Comparison of ENCODE assay signal across 24 mouse cellular contexts in genomic region chr2:112819059-112819458, GRCm38 (mm10).
DNase-seq lines count a peak whose midpoint lies in the region; ATAC-seq and TF ChIP-seq lines count a peak whose summit lies in the region.
"Had no signal": no experiment of that assay in that cellular context is flagged by ENCODE, and none has a peak within 500 bp of the region (broad histone marks: within the 10 kb centered on the region; RNA-seq: fewer than 3 reads in every experiment).

No protein-coding gene starts in this region.

- H3K9ac ChIP-seq in midbrain, postnatal 0 days (replicated peaks; ENCODE audit: low read length, poor library complexity, severe bottlenecking) = no peak overlapping the region
- H3K9ac ChIP-seq in midbrain, embryonic 14.5 days (replicated peaks; ENCODE audit: low read length) = no peak overlapping the region
- H3K9ac ChIP-seq in hindbrain, embryonic 15.5 days = no peak overlapping the region
- no peak overlapping the region for H3K9ac ChIP-seq in hindbrain, postnatal 0 days (replicated peaks; ENCODE audit: low read length)
- no peak overlapping the region for H3K9ac ChIP-seq in neural tube, embryonic 15.5 days (replicated peaks)
- H3K9ac ChIP-seq: embryonic facial prominence, embryonic 12.5 days; embryonic facial prominence, embryonic 15.5 days; heart, embryonic 12.5 days; heart, embryonic 15.5 days; intestine, embryonic 15.5 days had no signal

- H3K4me2 ChIP-seq in midbrain, postnatal 0 days (ENCODE audit: low read depth, low read length, poor library complexity, severe bottlenecking) = no peak overlapping the region
- H3K4me2 ChIP-seq in midbrain, embryonic 14.5 days (ENCODE audit: low read length) = no peak overlapping the region
- no peak overlapping the region for H3K4me2 ChIP-seq in hindbrain, embryonic 15.5 days
- no peak overlapping the region for H3K4me2 ChIP-seq in hindbrain, postnatal 0 days (ENCODE audit: low read depth, low read length)
- no peak overlapping the region for H3K4me2 ChIP-seq in neural tube, embryonic 15.5 days
- H3K4me2 ChIP-seq: embryonic facial prominence, embryonic 12.5 days; embryonic facial prominence, embryonic 15.5 days; heart, embryonic 12.5 days; heart, embryonic 15.5 days; intestine, embryonic 15.5 days had no signal

- TF ChIP-seq CTCF in midbrain, postnatal 0 days (IDR thresholded peaks at IDR 0.05) = no peak
- no peak for TF ChIP-seq CTCF in hindbrain, postnatal 0 days (IDR thresholded peaks at IDR 0.05; ENCODE audit: low read depth)

- H3K36me3 ChIP-seq in midbrain, postnatal 0 days (ENCODE audit: insufficient read depth, low read length) = no peaks in the 10 kb centered on the region
- no peaks in the 10 kb centered on the region for H3K36me3 ChIP-seq in midbrain, embryonic 14.5 days (ENCODE audit: control insufficient read depth, insufficient read depth, low read length)
- no peaks in the 10 kb centered on the region for H3K36me3 ChIP-seq in hindbrain, embryonic 15.5 days
- no peaks in the 10 kb centered on the region for H3K36me3 ChIP-seq in hindbrain, postnatal 0 days (ENCODE audit: insufficient read depth, low read length)
- no peaks in the 10 kb centered on the region for H3K36me3 ChIP-seq in neural tube, embryonic 15.5 days
- H3K36me3 ChIP-seq: embryonic facial prominence, embryonic 12.5 days; embryonic facial prominence, embryonic 15.5 days; heart, embryonic 12.5 days; heart, embryonic 15.5 days; intestine, embryonic 15.5 days had no signal

- WGBS in midbrain, postnatal 0 days = 80% methylated on average over 2 of the region's 2 CpGs
- WGBS in midbrain, embryonic 14.5 days = 71% methylated on average over 2 of the region's 2 CpGs
- 41% methylated on average over 2 of the region's 2 CpGs for WGBS in hindbrain, embryonic 15.5 days
- WGBS in hindbrain, postnatal 0 days = 32% methylated on average over 2 of the region's 2 CpGs
- WGBS in neural tube, embryonic 15.5 days = 34% methylated on average over 2 of the region's 2 CpGs

- 0 out of 2 replicates have a peak, but pooled peaks cover 3% of the 10 kb centered on the region for H3K4me1 ChIP-seq in midbrain, postnatal 0 days (ENCODE audit: insufficient read depth, low read length)
- no peaks in the 10 kb centered on the region for H3K4me1 ChIP-seq in midbrain, embryonic 14.5 days (ENCODE audit: control insufficient read depth, insufficient read depth, low read length)
- no peaks in the 10 kb centered on the region for H3K4me1 ChIP-seq in hindbrain, embryonic 15.5 days (replicated peaks)
- no peaks in the 10 kb centered on the region for H3K4me1 ChIP-seq in hindbrain, postnatal 0 days (ENCODE audit: insufficient read depth, low read length)
- no peaks in the 10 kb centered on the region for H3K4me1 ChIP-seq in neural tube, embryonic 15.5 days
- H3K4me1 ChIP-seq: embryonic facial prominence, embryonic 12.5 days; embryonic facial prominence, embryonic 15.5 days; heart, embryonic 12.5 days; heart, embryonic 15.5 days; intestine, embryonic 15.5 days had no signal

- no peaks in the 10 kb centered on the region for H3K27me3 ChIP-seq in midbrain, postnatal 0 days (ENCODE audit: insufficient read depth, low read length)
- no peaks in the 10 kb centered on the region for H3K27me3 ChIP-seq in midbrain, embryonic 14.5 days (ENCODE audit: control insufficient read depth, insufficient read depth, low read length)
- H3K27me3 ChIP-seq in hindbrain, embryonic 15.5 days = no peaks in the 10 kb centered on the region
- no peaks in the 10 kb centered on the region for H3K27me3 ChIP-seq in hindbrain, postnatal 0 days (ENCODE audit: insufficient read depth, low read length)
- H3K27me3 ChIP-seq in neural tube, embryonic 15.5 days (replicated peaks) = no peaks in the 10 kb centered on the region
- H3K27me3 ChIP-seq: embryonic facial prominence, embryonic 12.5 days; embryonic facial prominence, embryonic 15.5 days; heart, embryonic 12.5 days; heart, embryonic 15.5 days; intestine, embryonic 15.5 days had no signal

- no peak for ATAC-seq in midbrain, postnatal 0 days (ENCODE audit: low FRiP score)
- no peak for ATAC-seq in midbrain, embryonic 14.5 days (ENCODE audit: low FRiP score, low TSS enrichment)
- ATAC-seq in hindbrain, embryonic 15.5 days (ENCODE audit: low FRiP score, low read depth) = 0 out of 2 replicates have a peak, but pooled peaks have one; percentile 42
- 0 out of 2 replicates have a peak, but pooled peaks have one; percentile 29 for ATAC-seq in hindbrain, postnatal 0 days
- ATAC-seq in neural tube, embryonic 15.5 days (ENCODE audit: low FRiP score) = 0 out of 2 replicates have a peak, but pooled peaks have one; percentile 26
- ATAC-seq: CD4-positive, CD25-positive, alpha-beta regulatory T cell, adult 4 months; forebrain, embryonic 14.5 days; intestine, embryonic 15.5 days had no signal

- H3K9me3 ChIP-seq in midbrain, postnatal 0 days (ENCODE audit: low read length) = no peaks in the 10 kb centered on the region
- no peaks in the 10 kb centered on the region for H3K9me3 ChIP-seq in midbrain, embryonic 14.5 days (ENCODE audit: control insufficient read depth, low read length)
- H3K9me3 ChIP-seq in hindbrain, embryonic 15.5 days = no peaks in the 10 kb centered on the region
- no peaks in the 10 kb centered on the region for H3K9me3 ChIP-seq in hindbrain, postnatal 0 days (ENCODE audit: low read length)
- H3K9me3 ChIP-seq in neural tube, embryonic 15.5 days (replicated peaks) = no peaks in the 10 kb centered on the region
- H3K9me3 ChIP-seq: embryonic facial prominence, embryonic 12.5 days; embryonic facial prominence, embryonic 15.5 days; heart, embryonic 12.5 days; heart, embryonic 15.5 days; intestine, embryonic 15.5 days had no signal

- no peak overlapping the region for H3K4me3 ChIP-seq in midbrain, postnatal 0 days (ENCODE audit: low read depth, low read length)
- no peak overlapping the region for H3K4me3 ChIP-seq in midbrain, embryonic 14.5 days (replicated peaks; ENCODE audit: low read depth, low read length)
- H3K4me3 ChIP-seq in hindbrain, embryonic 15.5 days = no peak overlapping the region
- H3K4me3 ChIP-seq in hindbrain, postnatal 0 days (ENCODE audit: low read length) = no peak overlapping the region
- H3K4me3 ChIP-seq in neural tube, embryonic 15.5 days (replicated peaks) = no peak overlapping the region
- H3K4me3 ChIP-seq: embryonic facial prominence, embryonic 12.5 days; embryonic facial prominence, embryonic 15.5 days; heart, embryonic 12.5 days; heart, embryonic 15.5 days; intestine, embryonic 15.5 days had no signal

- DNase-seq in midbrain, postnatal 0 days (ENCODE audit: low spot score) = peak; percentile 39
- no peak for DNase-seq in midbrain, embryonic 14.5 days
- DNase-seq in hindbrain, postnatal 0 days (ENCODE audit: low spot score) = peak; percentile 38
- no peak for DNase-seq in lung, postnatal 4 days
- no peak for DNase-seq in urinary bladder, postnatal 4 days (ENCODE audit: low spot score in 2 of 2)
- DNase-seq: adrenal gland, adult 2 months; adrenal gland, postnatal 14 days; cerebellum, adult 11 months; cerebellum, adult 2 months; cerebellum, adult 9-11 months; cerebellum, postnatal 25 days; gastrocnemius, postnatal 25 days; heart, adult 18-20 months; heart, postnatal 10 days; heart, postnatal 4 days had no signal

- H3K27ac ChIP-seq in midbrain, postnatal 0 days (ENCODE audit: low read depth, low read length) = no peak overlapping the region
- H3K27ac ChIP-seq in midbrain, embryonic 14.5 days (replicated peaks; ENCODE audit: low read depth, low read length) = no peak overlapping the region
- H3K27ac ChIP-seq in hindbrain, embryonic 15.5 days (replicated peaks) = no peak overlapping the region
- H3K27ac ChIP-seq in hindbrain, postnatal 0 days = no peak overlapping the region
- H3K27ac ChIP-seq in neural tube, embryonic 15.5 days (replicated peaks) = no peak overlapping the region
- H3K27ac ChIP-seq: embryonic facial prominence, embryonic 12.5 days; embryonic facial prominence, embryonic 15.5 days; heart, embryonic 15.5 days; intestine, embryonic 15.5 days had no signal

Comparison
In these comparisons a context has a peak if more than half of its experiments do, and no peak if none do; other contexts are left out.
1. DNase-seq: peak in midbrain, postnatal 0 days (single experiment) and hindbrain, postnatal 0 days (single experiment); none in midbrain, embryonic 14.5 days (single experiment), lung, postnatal 4 days (0 of 2) and urinary bladder, postnatal 4 days (0 of 2).
2. ATAC-seq: peak in hindbrain, embryonic 15.5 days (single experiment), hindbrain, postnatal 0 days (single experiment) and neural tube, embryonic 15.5 days (single experiment); none in midbrain, postnatal 0 days (single experiment) and midbrain, embryonic 14.5 days (single experiment).